Mouse (Mus musculus) adrenal gland, postnatal 10 days (tissue): Measurements from ENCODE around the gene Rimkla. TPM values are rescaled to one million over a fixed set of nuclear protein-coding genes. Genes with fewer than 3 reads are reported as not detected.

Experiments
- DNase-seq: peaks from one replicate; pipeline ENCODE4 v3.0.0; 2021; ENCODE audit warnings: mixed read lengths
- total RNA-seq, 2 experiments: library from RNA; stranded (reverse); gene quantifications; 2 replicates each; pipeline ENCODE4 v1.2.3; 2021

The Rimkla gene
- total RNA-seq, 2 experiments from 2014 or later = 0.60 to 1.2 TPM

DNA sequence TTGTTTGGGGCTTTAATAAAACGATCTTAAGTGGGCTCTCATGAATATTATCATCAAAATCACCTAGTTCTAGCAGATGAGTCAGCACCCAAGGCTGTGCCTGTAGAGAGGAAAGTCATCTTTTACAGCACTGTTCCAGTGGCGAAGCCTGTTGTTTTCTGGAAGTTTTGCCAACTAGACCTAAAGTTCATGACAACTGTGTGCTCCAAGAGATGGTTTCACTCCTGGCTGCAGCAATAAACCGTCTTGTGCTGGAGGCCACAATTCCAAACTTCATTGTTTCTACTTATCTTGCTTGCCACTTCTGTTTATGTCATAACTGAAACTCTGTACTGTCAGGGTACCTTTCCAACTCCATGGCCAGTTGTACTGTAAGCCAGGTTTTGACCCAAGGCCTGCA is 75.2 kb downstream of the Rimkla start:
- DNase-seq = peak; percentile 48

Other genes with a start within 250 kb of the Rimkla start
- under 1 TPM; 0.54 to 0.64 TPM for gene Cldn19, start 237.2 kb downstream of the Rimkla start, total RNA-seq
- 100 to 1,000 TPM; 521 to 559 TPM for gene Ybx1, start 198.0 kb downstream of the Rimkla start, total RNA-seq
- 10 to 100 TPM; 20.3 to 26.3 TPM for gene Ppih, start 172.1 kb downstream of the Rimkla start, total RNA-seq
- 10 to 100 TPM in 1 of 2 experiments, 1 to 10 TPM in 1; 6.7 to 10.5 TPM for gene Ccdc30, start 77.1 kb downstream of the Rimkla start, total RNA-seq
- gene Ppcs, start 70.2 kb downstream of the Rimkla start, total RNA-seq = 10 to 100 TPM; 28.8 to 33.2 TPM
- 1 to 10 TPM; 1.9 to 2.6 TPM for gene Zmynd12, start 69.8 kb downstream of the Rimkla start, total RNA-seq
- gene Foxj3, start 44.4 kb upstream of the Rimkla start, total RNA-seq = 10 to 100 TPM; 29.8 to 39.3 TPM
- 10 to 100 TPM; 10.1 to 13.0 TPM for gene Frg2f1, start 46.9 kb upstream of the Rimkla start, total RNA-seq
- gene Guca2a, start 145.1 kb upstream of the Rimkla start, total RNA-seq = not detected
- not detected for gene Guca2b, start 166.3 kb upstream of the Rimkla start, total RNA-seq
- 1 to 10 TPM; 7.4 to 9.7 TPM for gene Hivep3, start 241.2 kb upstream of the Rimkla start, total RNA-seq